11 mouse cellular contexts compared by ENCODE assay signal in the genomic region with DNA sequence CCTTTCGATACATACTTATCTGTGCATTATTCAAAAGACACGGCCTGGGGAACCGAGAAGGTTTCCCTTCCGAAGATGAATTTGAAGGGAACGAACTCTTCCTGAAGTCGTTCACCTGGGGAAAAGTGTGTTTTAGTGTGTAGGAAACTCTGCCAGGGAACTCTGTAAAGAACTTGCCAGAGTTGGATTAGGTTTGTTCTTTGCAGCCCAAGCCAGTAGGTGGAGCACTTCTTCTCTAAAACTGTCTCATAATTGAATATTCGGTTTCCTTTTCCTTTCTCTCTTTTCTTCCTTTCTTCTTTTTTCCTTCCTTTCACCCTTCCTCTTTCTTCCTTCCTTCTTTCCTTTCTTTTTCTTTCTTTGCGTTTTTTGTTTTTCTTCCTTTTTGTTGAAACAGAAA. TPM values are rescaled to one million over a fixed set of nuclear protein-coding genes. Genes with fewer than 3 reads are reported as not detected.
DNase-seq lines count a peak whose midpoint lies in the region.
"Had no signal": no experiment of that assay in that cellular context is flagged by ENCODE, and none has a peak within 500 bp of the region (broad histone marks: within the 10 kb centered on the region; RNA-seq: fewer than 3 reads in every experiment).

No protein-coding gene starts in this region.

- peak; percentile 12 for DNase-seq in adrenal gland, postnatal 14 days
- no peak for DNase-seq in adrenal gland, adult 8-10 months
- DNase-seq in kidney, postnatal 14 days, result peak; percentile 17
- no peak for DNase-seq in kidney, adult 11 months
- peak; percentile 70 for DNase-seq in CD4-positive, CD25-positive, alpha-beta regulatory T cell, adult 2 months (ENCODE audit: low read depth, low spot score)
- peak; percentile 5 for DNase-seq in embryo, embryonic 9.5 days (ENCODE audit: extremely low spot score)
- peak; percentile 26 for DNase-seq in thymus, postnatal 0 days (ENCODE audit: low spot score)
- DNase-seq in cerebellum, adult 9-10 months, result no peak

RNA-seq across cellular contexts. Expression of a gene that starts 3.4 kb away (rescaled TPM):
- not detected in 2 replicates for total RNA-seq in adrenal gland, postnatal 14 days (2021)
- not detected for total RNA-seq in adrenal gland, adult 8-10 months (2022)
- polyA plus RNA-seq in thymus, postnatal 0 days (2015; fragmentation: Nextera tagmentation; extraction: Ambion mirVana), result not detected in 2 replicates
- polyA plus RNA-seq: C2C12; embryonic facial prominence, embryonic 13.5 days; neural tube, embryonic 12.5 days had no signal

RNA-seq across cellular contexts. Expression of a gene that starts 3.6 kb away (rescaled TPM):
- not detected in 2 replicates for total RNA-seq in adrenal gland, postnatal 14 days (2021)
- total RNA-seq in adrenal gland, adult 8-10 months (2022), result not detected
- polyA plus RNA-seq in thymus, postnatal 0 days (2015; fragmentation: Nextera tagmentation; extraction: Ambion mirVana), result not detected in 2 replicates
- polyA plus RNA-seq: C2C12; embryonic facial prominence, embryonic 13.5 days; neural tube, embryonic 12.5 days had no signal

RNA-seq across cellular contexts. Expression of a gene that starts 10.8 kb away (rescaled TPM):
- not detected in 2 replicates for total RNA-seq in adrenal gland, postnatal 14 days (2021)
- total RNA-seq in adrenal gland, adult 8-10 months (2022), result not detected
- not detected in 2 replicates for polyA plus RNA-seq in thymus, postnatal 0 days (2015; fragmentation: Nextera tagmentation; extraction: Ambion mirVana)
- polyA plus RNA-seq: C2C12; embryonic facial prominence, embryonic 13.5 days; neural tube, embryonic 12.5 days had no signal

RNA-seq across cellular contexts. Expression of a gene that starts 36.1 kb away (rescaled TPM):
- total RNA-seq in adrenal gland, postnatal 14 days (2021), result not detected in 2 replicates
- total RNA-seq in adrenal gland, adult 8-10 months (2022), result not detected
- not detected in 2 replicates for polyA plus RNA-seq in thymus, postnatal 0 days (2015; fragmentation: Nextera tagmentation; extraction: Ambion mirVana)
- polyA plus RNA-seq: C2C12; embryonic facial prominence, embryonic 13.5 days; neural tube, embryonic 12.5 days had no signal

RNA-seq across cellular contexts. Expression of a gene that starts 41.2 kb away (rescaled TPM):
- total RNA-seq in adrenal gland, postnatal 14 days (2021), result 0.49 and 0.89 TPM in 2 replicates
- total RNA-seq in adrenal gland, adult 8-10 months (2022), result under 1 TPM; 0.67 to 0.92 (median 0.73) TPM
- 0.63 and 0.85 TPM in 2 replicates for polyA plus RNA-seq in thymus, postnatal 0 days (2015; fragmentation: Nextera tagmentation; extraction: Ambion mirVana)

Comparison
In these comparisons a context has a peak if more than half of its experiments do, and no peak if none do; other contexts are left out.
1. DNase-seq: peak in adrenal gland, postnatal 14 days (single experiment), kidney, postnatal 14 days (single experiment), CD4-positive, CD25-positive, alpha-beta regulatory T cell, adult 2 months (single experiment), embryo, embryonic 9.5 days (single experiment) and thymus, postnatal 0 days (single experiment); none in adrenal gland, adult 8-10 months (single experiment), kidney, adult 11 months (single experiment) and cerebellum, adult 9-10 months (single experiment).